Mouse (Mus musculus): ENCODE data around the gene Rbm42.

GRCm38 (mm10) chr7:30591605-30591951 is 58.5 kb downstream of the Rbm42 start:
- TF ChIP-seq TAL1 (IDR thresholded peaks at IDR 0.05; ENCODE audit: low read length) (no peak), GATA1 (IDR thresholded peaks at IDR 0.05; ENCODE audit: low read length) (no peak)
